Mouse (Mus musculus) adrenal gland, postnatal 4 days (tissue): Measurements from ENCODE around the gene Enpp1. TPM values are rescaled to one million over a fixed set of nuclear protein-coding genes. Genes with fewer than 3 reads are reported as not detected.
"Not testable (repeated sequence)": the region's sequence is repeated elsewhere in the genome, so short reads cannot be mapped to it uniquely, and the experiment has no call there.

Source experiments
- DNase-seq, 2 experiments: peaks; one replicate each; pipeline ENCODE4 v3.0.0; 2021 to 2022; ENCODE audit warnings: low spot score in 2 of 2, mixed read lengths in 2 of 2
- total RNA-seq, 2 experiments: library from RNA; stranded (reverse); gene quantifications; 2 replicates each; pipeline ENCODE4 v1.2.3; 2021

Gene Enpp1
- total RNA-seq, 2 experiments from 2014 or later: 6.0 to 7.7 TPM

- no peak for DNase-seq
Measured at GRCm38 (mm10) chr10:24638306-24639070, 73.5 kb downstream of the Enpp1 start.

- DNase-seq: no peak
Measured at GRCm38 (mm10) chr10:24636986-24637385, 75.0 kb downstream of the Enpp1 start.

- DNase-seq: no peak
Measured at GRCm38 (mm10) chr10:24635884-24636283, 76.1 kb downstream of the Enpp1 start.

DNA sequence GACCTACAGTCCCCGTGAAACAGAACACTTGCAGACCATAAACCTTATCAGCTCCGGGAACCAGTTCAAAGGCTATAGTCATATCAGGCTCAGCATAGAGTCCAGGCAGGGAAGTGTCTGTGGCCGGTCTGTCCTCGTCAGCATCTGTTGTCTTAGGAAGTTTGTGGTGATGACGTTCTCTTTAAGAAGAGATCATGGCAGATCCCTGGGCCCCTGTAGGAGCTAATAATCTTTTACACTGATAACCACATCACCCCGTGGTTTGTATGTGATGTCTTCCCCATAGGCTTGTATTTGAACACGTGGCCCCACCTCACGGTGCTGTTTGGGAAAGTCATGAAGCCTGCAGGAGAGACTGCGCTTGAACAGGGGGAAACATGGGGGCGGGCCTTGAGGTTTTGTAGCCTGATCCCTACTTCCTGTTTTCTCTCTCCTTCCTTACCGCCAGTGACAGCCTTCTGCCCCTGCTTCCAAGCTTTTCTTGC, 76.6 kb downstream of the Enpp1 start:
- no peak for DNase-seq

DNA sequence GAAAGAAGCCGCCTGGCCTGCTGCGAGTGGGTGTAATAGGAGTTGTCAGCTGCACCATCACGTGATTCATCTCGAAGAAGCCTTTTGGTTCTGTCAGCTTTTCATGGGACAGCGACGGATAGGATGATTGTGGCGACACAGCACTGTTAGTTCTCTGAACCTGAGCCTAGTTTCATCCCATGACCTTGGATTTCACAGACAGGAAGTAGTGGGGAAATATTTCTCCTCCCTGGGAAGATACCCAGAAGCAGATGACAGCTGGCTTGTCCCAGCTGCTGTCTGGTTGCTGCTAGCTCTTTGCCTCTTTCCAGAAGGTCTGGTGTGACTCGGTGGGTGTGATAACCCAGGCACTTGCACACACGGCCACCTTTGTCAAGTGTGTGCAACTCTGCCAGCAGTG, 77.7 kb downstream of the Enpp1 start:
- DNase-seq: no peak

GRCm38 (mm10) chr10:24631122-24631521, 80.8 kb downstream of the Enpp1 start:
- no peak for DNase-seq

DNA sequence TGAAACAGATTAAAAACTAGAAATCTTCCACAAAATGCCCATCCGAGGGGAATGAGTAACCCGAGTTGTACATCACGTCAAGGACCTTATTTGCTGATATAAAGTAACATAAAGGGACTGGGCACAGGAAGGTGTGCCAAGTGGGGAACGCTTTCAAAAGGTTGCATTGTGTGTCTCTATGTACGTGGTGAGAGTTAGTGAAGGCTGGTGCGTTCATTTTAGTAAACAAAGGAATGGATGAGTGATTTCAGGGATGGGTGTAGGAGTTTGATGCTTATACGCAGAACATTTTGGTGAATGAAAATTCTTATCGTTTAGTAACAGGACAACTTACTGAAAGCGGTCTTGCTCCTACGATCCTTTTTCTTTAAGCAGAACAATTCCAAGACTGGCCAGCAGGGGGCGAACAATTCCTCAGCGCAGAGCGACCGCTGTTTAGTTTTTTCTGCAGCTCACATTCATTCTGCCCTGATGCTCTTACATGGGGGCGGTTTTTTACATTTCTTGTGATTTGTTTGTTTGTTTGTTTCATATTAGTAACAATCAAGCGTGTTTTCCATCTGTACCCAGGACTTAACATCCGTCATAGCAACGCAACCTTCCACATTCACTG, 81.4 kb downstream of the Enpp1 start:
- DNase-seq: peak in 1 of 2 experiments; percentile 33

DNA sequence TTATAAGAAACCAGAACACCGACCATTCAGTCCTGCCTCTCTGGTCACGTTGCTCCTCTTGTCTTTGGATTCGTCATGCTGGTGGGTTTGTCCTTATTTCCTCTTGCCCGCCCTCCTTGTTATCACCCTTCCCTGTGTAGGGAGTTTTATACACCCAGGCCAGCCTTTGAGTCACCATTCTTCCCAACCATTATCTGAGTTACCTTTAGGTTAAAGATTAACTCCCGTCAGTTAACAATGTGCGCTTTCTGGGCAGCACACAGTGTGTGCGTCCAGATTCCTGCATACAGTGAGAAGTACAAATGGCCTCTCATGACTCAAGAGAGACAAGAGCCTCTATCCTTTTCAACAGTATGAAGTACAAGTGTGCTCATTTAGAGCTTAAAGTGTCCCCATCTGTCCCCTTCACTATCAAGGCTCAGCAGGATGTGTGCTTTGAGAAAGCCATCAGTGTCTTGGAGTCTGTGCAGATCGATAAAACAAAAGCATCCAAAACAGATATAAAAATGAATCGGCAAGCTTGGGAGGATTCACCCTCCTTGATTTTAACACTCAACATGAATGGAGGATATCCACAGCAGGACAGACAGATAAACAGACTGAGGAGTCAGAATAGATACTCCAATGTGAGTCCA, 82.8 kb downstream of the Enpp1 start:
- DNase-seq: no peak

GRCm38 (mm10) chr10:24628466-24628865, 83.5 kb downstream of the Enpp1 start:
- no peak for DNase-seq

- DNase-seq: no peak
Measured at GRCm38 (mm10) chr10:24627262-24627661, 84.7 kb downstream of the Enpp1 start.

DNA sequence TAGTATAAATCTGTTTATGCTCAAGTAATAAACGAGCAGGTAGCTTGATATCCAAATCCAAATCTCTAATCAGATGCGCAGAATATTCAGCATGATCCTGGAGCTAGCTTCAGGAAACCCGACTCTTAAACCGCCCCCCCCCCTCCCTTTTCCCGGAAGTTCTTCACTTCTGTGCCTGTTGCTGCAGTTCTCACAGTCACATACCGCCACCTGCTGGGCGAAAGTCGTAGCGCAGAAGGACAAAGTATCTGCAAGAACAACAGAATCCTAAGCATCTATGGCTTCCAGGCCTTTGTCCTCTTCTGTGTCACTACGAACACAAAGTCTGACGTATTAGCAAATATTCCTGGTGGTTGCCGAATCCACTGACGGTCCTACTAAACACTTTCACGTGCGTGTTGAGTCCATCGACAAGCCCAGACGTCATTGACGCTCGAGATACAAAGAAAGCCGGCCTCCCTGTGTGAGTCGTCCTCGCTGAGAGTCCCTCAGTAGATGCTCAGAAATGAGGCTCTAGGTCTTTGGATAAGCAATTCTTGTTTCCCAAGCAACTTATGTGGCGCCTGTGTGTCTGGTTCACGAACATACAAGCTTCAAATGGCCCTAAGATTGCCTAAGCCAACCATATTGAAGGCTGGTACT, 86.8 kb downstream of the Enpp1 start:
- peak; percentile 60 to 67 for DNase-seq

DNA sequence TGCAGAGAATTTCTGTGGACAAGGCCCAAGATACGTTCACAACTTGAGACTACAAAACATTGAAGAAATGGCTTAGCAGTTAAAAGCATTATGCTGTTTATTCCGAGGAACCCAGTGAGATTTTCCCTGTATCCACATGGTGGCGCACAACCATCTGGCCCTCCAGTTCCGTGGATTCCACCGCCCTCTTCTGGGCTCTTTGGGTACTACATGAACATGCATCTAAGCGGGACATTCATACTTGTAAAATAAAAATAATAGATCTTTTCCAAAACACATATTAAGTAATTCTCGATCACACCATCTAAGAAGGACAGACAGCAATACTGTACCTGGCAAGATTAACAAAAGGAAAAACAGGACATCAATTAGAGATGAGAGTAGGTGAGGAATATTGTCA, 89.4 kb downstream of the Enpp1 start:
- peak; percentile 57 to 75 for DNase-seq

- DNase-seq: no peak
Measured at GRCm38 (mm10) chr10:24621572-24621971, 90.4 kb downstream of the Enpp1 start.

GRCm38 (mm10) chr10:24616572-24616971, 95.4 kb downstream of the Enpp1 start:
- DNase-seq: not testable (repeated sequence)

DNA sequence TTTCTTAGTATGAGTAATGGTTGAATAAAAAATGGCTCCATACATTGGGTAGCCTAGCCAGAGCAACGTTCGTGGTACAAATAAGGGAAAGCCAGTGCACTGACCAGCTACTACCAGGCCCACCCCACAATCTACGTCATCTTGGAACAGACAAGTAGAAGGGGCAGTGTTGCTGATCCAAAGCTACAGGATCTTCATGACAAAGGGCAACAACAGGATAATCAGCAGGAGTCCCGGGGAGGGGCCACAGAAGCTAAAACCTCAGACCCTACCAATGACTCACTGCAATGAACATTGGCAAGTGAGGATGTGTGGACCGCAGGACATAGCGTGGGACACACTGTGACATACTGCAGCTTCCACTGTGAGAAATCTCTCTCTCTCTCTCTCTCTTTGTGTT, 96.2 kb downstream of the Enpp1 start:
- no peak for DNase-seq

DNA sequence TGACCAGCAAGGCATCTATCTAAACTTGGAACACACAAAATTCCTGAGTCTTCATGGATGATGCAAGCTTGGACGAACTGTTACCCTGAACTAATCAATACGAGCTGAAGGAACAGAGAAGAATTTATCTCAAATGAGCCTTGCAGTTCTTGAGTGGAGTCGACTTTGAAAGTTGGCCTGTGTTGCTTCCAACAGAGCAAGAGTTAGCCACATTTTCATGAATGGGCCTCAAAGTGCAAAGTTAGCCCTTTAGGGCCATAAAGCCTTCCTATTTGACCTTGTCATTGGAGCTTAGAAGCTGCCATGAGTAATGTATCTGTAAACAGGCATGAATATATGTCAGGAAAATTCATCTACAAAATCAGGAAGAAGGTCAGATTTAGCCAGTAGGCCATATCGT, 97.2 kb downstream of the Enpp1 start:
- DNase-seq: no peak

DNA sequence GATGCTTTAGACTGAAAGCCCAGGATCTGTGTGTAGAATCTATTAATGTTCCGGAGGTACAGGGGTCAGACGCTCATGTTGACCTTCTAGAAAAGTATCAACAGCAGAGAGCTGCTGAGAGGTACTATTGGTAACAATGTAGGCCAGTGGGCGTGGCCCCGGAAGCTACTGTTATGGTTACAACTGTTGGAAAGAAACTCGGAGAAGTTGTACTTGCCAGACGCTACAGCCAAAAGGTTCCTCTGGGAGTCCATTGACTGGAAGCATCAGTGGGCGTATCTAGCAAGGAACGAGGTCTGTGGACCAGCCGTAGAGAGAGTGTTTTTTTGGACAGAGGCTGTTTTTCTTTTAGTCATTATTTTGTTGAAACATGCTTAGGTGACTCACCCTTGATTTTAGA, 102.2 kb downstream of the Enpp1 start:
- no peak for DNase-seq

DNA sequence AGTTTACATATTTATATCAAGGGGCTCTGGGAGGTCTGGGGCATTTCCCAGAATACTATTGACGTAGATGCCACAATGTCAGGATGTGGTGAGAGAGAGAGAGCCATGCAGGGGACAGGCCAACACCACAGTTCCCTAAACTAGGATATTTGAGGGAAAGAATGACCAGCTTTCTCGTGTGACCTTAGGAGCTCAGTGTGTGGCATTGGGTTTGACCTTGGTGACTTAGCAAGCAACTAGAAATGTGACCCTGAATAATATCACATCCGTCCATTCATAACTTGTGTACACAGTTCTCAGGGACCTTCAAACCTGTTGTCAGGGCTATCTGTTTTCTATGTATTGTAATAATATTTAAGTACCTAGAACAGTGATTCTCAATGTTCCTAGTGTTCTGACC, 102.8 kb downstream of the Enpp1 start:
- no peak for DNase-seq

DNA sequence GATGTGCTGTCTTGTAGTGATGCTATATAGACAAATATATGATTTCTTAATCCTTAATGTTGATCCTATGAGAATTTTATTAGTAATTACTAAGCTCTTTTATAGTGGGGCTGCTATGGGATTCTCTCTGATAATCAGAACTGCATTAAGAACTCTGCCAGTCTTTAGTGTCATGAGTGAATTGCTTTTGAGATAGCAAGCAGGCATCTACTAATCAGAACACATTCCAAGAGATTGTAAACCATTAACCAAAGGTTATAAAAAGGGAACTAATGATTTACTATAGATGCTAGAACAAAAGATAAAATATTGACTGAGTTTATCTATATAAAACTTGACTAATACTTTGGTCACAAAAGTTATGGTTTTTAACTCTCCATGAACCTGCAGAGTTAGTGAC, 108.2 kb downstream of the Enpp1 start:
- DNase-seq: no peak

DNA sequence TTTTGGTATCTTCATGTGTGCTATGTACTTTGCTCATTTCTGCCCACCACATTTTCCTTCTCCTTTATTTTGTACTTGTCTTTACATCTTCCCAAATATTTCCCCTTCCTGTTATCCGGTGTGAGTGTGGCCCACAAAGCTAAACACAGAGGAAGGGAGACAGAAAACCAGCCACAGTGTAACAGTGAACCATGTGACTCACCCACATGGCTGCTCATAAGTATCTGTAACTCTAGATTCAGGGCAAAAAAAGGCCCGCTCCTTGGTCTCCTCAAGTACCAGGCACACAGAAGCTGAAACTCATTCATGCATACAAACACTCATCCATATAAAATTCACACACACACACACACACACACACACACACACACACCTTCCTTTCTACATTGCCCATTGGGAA, 108.9 kb downstream of the Enpp1 start:
- no peak for DNase-seq

GRCm38 (mm10) chr10:24599802-24600201, 112.2 kb downstream of the Enpp1 start:
- DNase-seq: no peak

GRCm38 (mm10) chr10:24598693-24599092, 113.3 kb downstream of the Enpp1 start:
- no peak for DNase-seq
